Mouse (Mus musculus): ENCODE measurements at regions not wholly inside any gene's neighbourhood (a gene's known extent, or its start where the extent isn't known, plus 50 kb on each side); places are given as distances from the start of the nearest gene placed in this dataset.
"Not testable (repeated sequence)": the region's sequence is repeated elsewhere in the genome, so short reads cannot be mapped to it uniquely, and the experiment has no call there.

DNA sequence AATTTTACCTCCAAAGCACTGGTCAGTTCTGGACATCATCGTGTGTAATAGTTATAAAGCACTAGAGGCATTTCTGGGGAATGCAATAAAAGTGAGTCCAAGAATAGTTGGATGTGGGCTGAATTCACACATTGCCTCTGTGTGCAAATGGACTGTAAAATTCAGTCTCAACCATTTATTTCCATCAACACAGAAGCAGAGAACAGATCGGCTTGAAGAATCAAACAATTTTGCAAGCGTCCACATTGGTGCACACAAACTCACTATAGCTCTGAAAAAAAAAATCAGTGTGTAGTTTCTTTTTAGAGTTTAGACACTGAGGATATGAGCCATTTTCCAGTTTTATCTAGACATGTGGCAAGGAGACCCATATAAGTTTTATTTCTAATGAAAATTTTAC lies 208.9 kb upstream of the Slc7a11 start:
- DNase-seq (ENCODE audit: low read depth, low spot score): no peak

DNA sequence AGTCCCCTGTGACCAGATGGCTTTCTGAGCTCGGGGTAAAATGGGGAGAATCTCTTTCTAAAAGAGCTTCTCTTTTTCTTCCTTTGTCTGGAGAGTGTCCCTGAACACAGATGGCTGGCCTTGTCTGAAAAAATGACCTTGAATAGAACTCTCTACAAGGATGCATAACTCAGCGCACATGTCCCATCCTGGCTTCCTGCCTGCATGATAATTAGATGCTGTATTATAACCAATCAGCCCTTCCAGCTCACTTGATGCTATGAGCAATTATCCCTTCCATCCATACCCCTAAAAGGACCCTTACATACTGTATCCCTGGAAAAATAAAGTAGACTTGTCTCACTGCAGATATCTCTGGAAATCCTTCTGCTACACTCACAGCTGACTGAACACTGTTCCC lies 199.7 kb upstream of the Slc7a11 start:
- no peak for DNase-seq (ENCODE audit: low read depth, low spot score)

DNA sequence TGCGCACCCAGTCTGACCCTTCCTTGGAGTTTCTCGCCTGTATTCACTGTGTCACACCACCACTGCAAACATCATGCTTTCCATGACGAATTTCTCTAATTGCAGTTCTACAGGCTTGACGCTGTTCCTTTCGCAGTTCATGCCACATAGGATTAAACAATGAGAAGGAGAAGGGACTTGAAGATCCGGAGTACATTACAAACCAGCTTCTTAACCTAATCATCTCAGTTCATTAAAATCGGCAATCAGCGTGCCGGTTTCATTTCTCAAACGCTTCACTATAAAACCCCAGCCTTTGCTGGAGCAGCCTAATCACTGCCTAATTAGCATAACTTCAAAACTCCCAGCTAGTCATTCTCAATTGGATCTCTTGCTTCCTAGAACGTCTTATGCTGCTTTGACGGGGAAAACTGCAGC lies 196.5 kb upstream of the Slc7a11 start:
- DNase-seq (ENCODE audit: low read depth, low spot score): no peak

DNA sequence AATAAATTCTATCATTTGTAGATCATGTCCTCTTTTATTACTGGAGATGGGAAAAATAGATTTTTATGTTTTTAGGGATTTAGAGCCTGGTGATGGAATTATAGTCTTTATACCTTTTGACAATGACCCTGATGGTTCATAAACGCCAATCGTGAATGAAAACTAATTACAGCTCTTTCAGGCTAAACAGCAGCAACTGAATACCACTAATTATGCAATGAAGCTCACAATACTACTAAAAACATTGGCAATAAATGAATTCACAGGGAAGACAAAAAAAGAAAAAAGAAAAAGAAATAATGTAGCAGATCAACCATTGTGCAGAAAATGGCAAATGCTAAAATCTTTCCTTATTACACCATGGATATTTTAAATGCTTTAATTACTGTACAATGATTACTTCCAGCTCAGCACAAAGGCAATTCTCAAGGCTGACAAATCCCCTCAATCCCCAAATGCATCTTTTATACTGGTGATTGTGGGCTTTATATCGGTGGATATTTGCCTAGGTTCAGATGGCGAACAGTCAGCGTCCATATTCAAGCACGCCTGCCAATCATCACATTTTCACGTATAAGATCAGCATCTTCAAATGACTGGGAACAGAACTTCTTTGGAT lies 191.2 kb upstream of the Slc7a11 start:
- no peak for DNase-seq (ENCODE audit: low read depth, low spot score)

GRCm38 (mm10) chr3:50631286-50631685 lies 187.9 kb upstream of the Slc7a11 start:
- DNase-seq (ENCODE audit: low read depth, low spot score): no peak

DNA sequence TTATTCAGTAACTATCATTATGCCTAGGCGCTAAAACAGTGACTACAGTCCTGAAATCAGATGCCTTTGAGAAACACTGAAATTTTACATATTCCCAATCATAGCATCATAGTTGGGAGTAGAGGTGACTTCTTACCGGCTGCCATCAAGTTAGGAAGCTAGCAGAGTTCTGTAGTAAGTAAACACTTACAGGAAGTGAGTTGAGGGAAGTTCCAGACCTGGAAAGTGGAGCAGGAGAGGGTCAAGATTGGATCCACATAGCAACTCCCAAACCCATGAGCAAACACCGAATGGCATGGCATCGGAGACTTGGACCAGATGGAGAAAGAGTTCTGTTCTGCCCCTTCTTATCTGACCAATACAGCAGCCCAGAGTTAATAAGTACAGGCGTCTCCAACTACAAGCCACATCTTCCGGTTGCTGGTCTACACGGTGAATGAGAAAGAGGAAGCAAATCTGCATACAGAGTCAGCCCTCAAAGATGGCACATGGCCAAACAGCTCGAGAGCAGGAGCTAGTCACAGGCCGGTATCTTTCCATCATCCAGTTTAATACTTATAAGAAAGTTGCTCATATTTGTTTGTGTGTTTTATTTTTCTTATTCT lies 184.8 kb upstream of the Slc7a11 start:
- DNase-seq (ENCODE audit: low read depth, low spot score): no peak

- not testable (repeated sequence) for DNase-seq (ENCODE audit: low read depth, low spot score)
Observed at GRCm38 (mm10) chr3:50621176-50621575, 177.8 kb upstream of the Slc7a11 start.

GRCm38 (mm10) chr3:50619061-50619460 lies 175.6 kb upstream of the Slc7a11 start:
- DNase-seq (ENCODE audit: low read depth, low spot score): no peak

- DNase-seq (ENCODE audit: low read depth, low spot score): no peak
Observed at GRCm38 (mm10) chr3:50615384-50616285, 172.2 kb upstream of the Slc7a11 start.

DNA sequence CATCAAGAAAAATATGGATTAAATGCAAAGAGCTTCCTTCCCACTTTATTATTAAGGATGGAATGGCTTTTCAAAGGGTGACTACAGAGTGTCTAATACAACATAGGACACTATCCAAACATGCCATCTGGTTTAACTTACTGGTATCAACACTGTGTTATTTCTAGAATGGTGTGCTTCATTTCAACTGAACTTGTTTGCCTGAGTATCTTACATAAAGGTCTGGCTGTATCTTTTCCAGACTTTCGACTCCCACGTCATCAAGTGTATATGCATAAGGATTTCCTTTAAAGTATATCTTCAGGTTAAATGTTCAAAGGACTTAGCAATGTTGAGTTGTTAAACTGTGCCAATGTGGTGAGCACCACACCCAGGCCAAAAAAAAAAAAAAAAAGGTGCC lies 169.6 kb upstream of the Slc7a11 start:
- no peak for DNase-seq (ENCODE audit: low read depth, low spot score)

GRCm38 (mm10) chr3:50609341-50610012 lies 166.1 kb upstream of the Slc7a11 start:
- DNase-seq (ENCODE audit: low read depth, low spot score): peak; percentile 2

- no peak for DNase-seq (ENCODE audit: low read depth, low spot score)
Observed at GRCm38 (mm10) chr3:50607736-50608135, 164.3 kb upstream of the Slc7a11 start.

GRCm38 (mm10) chr3:50606986-50607385 lies 163.6 kb upstream of the Slc7a11 start:
- no peak for DNase-seq (ENCODE audit: low read depth, low spot score)

- no peak for DNase-seq (ENCODE audit: low read depth, low spot score)
Observed at GRCm38 (mm10) chr3:50605750-50606149, 162.3 kb upstream of the Slc7a11 start.

GRCm38 (mm10) chr3:50603182-50603581 lies 159.8 kb upstream of the Slc7a11 start:
- DNase-seq (ENCODE audit: low read depth, low spot score): no peak

DNA sequence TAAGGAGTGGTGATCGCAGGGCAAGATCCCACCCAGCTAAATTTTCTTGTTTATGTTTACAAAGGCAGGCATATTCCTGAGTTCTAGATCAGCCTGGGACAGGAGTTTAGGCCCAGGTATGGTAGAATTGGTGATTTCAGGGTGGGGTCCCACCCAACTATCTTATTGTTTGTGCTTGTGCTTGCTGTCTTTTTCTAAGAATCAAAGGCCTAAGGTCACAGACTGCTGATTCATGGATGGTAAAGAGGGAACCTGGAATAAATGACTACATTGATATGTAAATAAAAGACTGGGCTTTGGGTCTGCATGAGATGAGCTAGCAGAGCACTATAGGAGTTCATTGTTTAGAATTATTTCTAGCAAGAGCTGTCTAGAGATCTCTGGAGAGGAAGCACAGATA lies 152.3 kb upstream of the Slc7a11 start:
- DNase-seq (ENCODE audit: low read depth, low spot score): no peak

- no peak for DNase-seq (ENCODE audit: low read depth, low spot score)
Observed at GRCm38 (mm10) chr3:50584323-50584722, 140.9 kb upstream of the Slc7a11 start.

DNA sequence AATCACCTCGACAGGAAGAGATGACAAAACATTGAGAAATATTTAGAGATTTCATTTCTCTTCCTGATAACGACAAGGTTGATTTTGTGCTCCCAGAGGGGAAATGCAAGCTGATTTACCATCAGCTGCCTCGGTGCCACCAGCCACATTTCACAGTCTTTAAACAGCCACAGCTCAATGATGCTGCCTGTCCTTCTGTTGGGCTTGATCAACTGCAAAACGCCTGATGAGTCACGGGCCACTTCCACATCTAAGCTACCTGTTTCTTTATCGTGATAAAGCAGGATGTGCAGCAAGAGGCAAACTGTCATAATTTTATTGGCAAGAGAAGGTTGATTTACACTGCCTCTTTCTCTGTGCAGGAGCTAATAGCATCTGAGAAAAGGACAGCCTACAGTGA lies 140.1 kb upstream of the Slc7a11 start:
- DNase-seq (ENCODE audit: low read depth, low spot score): no peak

GRCm38 (mm10) chr3:50574388-50574787 lies 131.0 kb upstream of the Slc7a11 start:
- DNase-seq (ENCODE audit: low read depth, low spot score): no peak

- DNase-seq (ENCODE audit: low read depth, low spot score): no peak
Observed at GRCm38 (mm10) chr3:50570027-50570426, 126.6 kb upstream of the Slc7a11 start.

DNA sequence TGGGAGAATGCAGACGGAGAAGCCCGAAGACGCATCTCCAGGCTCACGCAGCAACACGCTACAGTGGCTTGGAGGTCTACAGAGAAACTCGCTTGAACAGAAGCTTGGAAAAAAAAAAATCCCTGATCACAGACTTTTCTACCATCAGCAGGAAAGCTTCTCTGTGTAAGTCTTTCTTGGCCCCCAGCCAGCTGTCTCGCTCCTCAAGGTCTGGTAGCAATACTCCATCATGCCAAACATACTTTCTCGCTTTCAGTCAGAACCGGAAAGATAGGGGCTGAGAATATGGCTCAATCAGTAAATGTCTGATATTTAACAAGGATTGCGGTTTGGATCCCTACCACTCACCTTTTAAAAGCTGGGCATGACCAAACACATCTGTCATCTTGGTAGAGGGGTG lies 126.2 kb upstream of the Slc7a11 start:
- no peak for DNase-seq (ENCODE audit: low read depth, low spot score)

DNA sequence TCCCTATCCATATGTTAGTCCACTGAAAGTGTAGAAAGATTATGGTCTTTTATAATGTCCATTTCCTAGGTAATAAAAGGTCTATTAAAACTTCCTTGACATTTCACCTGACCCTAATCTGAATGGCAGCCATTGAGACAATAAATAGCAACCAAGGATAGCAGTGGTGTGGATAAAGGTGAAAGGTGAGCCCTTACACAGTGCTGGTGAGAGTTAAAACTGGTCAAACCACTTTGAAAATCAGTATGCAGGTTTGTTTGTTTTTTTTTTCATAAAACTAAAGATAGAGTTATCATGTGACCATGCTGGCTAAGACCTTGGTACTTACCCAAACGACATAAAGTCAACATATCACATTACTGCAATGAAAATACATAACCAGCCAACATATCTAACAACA lies 110.7 kb upstream of the Slc7a11 start:
- no peak for DNase-seq (ENCODE audit: low read depth, low spot score)

Data from retina, postnatal 7 days (tissue).